Mouse (Mus musculus): ENCODE data around the gene Ccser1. TPM values are rescaled to one million over a fixed set of nuclear protein-coding genes. Genes with fewer than 3 reads are reported as not detected.
A peak's percentile ranks its signal among the peaks of the same experiment; 100 is the strongest.

Gene Ccser1
- polyA plus RNA-seq, 1 experiment from 2014 or later, result 3.8 TPM

DNA sequence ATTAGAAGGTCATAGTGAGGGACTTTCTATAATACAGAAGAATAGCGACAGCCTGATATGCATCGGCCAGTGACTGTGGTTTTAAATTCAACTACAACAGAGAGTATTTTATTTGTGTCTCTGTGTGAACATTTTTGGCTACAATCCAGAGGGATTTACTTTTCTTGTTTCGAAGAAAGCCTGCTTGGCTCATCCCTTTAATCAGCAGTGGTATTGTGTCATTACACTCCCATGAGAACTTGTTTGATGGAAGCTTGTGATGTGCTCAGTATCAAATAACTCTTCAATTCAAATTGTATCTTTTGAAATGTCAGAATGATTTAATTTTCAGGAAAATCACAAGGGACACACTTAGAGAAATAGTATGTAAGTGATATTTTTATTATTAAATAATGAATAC, 342.0 kb downstream of the Ccser1 start:
- no peak overlapping the region for H3K9ac ChIP-seq (ENCODE audit: low read depth, low read length)
- no peak overlapping the region for H3K27ac ChIP-seq (ENCODE audit: low read length)
- no peaks in the 10 kb centered on the region for H3K9me3 ChIP-seq (ENCODE audit: control insufficient read depth, low read length)
- H3K27me3 ChIP-seq (replicated peaks; ENCODE audit: control insufficient read depth, insufficient read depth, low read length), result no peaks in the 10 kb centered on the region
- no peaks in the 10 kb centered on the region for H3K36me3 ChIP-seq (ENCODE audit: control insufficient read depth, insufficient read depth, low read length)
- H3K4me2 ChIP-seq (ENCODE audit: low read depth, low read length), result no peak overlapping the region
- ATAC-seq, result no peak
- H3K4me3 ChIP-seq (ENCODE audit: low read length), result no peak overlapping the region
- WGBS, result 71% methylated on average over 3 of the region's 3 CpGs
- 0 out of 2 replicates have a peak, but pooled peaks cover 6% of the 10 kb centered on the region for H3K4me1 ChIP-seq (ENCODE audit: control insufficient read depth, insufficient read depth, low read length)

DNA sequence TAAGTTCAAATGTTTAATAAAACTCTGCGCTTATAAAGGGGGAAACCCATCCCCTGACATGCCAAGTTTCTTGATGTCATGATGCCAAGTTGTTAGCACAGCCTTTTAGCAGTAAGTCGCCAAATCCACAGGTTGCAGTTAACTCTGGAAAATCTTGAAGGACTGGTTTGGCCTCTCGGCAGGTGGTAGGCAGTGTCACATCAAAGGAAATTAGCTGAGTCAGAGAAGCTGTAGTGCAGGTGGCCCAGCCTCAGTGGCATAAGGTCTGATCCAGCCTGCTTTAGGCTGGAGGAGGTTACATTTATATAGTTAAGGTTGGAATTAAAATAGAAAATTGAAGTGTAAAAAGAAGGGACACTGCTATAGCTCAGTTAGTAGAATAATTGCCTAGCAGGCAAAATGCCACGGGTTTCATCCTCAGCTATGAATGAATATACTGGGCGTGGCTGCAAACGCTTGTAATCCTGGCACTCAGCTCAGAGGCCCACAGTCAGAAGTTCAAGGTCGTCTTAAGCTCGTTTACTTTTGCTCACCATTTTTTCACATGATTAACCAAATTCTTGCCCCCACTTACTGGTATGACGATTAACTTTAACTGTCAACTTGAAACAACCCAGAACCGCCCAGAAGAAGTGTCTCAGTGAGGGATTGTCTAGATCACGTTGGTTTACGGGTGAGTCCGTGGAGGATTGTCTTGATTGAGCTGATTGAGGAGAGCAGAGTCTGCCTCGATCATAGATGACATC, 343.8 kb downstream of the Ccser1 start:
- Histone ChIP-seq H3K27me3 (replicated peaks; ENCODE audit: control insufficient read depth, insufficient read depth, low read length) (no peaks in the 10 kb centered on the region), H3K36me3 (ENCODE audit: control insufficient read depth, insufficient read depth, low read length) (no peaks in the 10 kb centered on the region), H3K4me1 (ENCODE audit: control insufficient read depth, insufficient read depth, low read length) (0 out of 2 replicates have a peak, but pooled peaks cover 6% of the 10 kb centered on the region), H3K9ac (ENCODE audit: low read depth, low read length) (no peak overlapping the region), H3K9me3 (ENCODE audit: control insufficient read depth, low read length) (no peaks in the 10 kb centered on the region), H3K4me2 (ENCODE audit: low read depth, low read length) (no peak overlapping the region), H3K27ac (ENCODE audit: low read length) (no peak overlapping the region; the same call in 1 of the 2 replicates), H3K4me3 (ENCODE audit: low read length) (no peak overlapping the region)
- WGBS, result 19% methylated on average over 14 of the region's 14 CpGs
- ATAC-seq, result peak; percentile 95

DNA sequence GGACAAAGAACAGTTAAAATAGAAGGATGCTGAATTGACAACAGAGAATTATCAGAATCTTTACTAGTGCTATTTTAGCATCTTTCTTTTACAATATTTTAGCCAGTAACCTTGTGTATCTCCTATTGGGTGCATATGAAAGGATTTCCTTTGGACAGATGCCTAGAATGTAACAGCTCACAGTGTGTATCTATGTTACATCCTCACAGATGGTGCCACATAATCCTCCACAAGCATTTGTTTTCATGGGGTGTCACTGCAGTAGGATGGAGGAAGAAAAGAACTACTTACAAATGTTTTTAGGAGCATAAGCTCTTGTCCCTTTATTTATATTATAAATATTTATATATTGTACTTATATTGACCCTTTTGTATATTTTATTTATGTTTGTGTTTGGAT, 360.6 kb downstream of the Ccser1 start:
- Histone ChIP-seq H3K4me1 (ENCODE audit: control insufficient read depth, insufficient read depth, low read length) (no peaks in the 10 kb centered on the region), H3K27ac (ENCODE audit: low read length) (no peak overlapping the region), H3K4me3 (ENCODE audit: low read length) (no peak overlapping the region), H3K4me2 (ENCODE audit: low read depth, low read length) (no peak overlapping the region), H3K9me3 (ENCODE audit: control insufficient read depth, low read length) (no peaks in the 10 kb centered on the region), H3K36me3 (ENCODE audit: control insufficient read depth, insufficient read depth, low read length) (no peaks in the 10 kb centered on the region), H3K9ac (ENCODE audit: low read depth, low read length) (no peak overlapping the region), H3K27me3 (replicated peaks; ENCODE audit: control insufficient read depth, insufficient read depth, low read length) (no peaks in the 10 kb centered on the region)
- ATAC-seq, result no peak

DNA sequence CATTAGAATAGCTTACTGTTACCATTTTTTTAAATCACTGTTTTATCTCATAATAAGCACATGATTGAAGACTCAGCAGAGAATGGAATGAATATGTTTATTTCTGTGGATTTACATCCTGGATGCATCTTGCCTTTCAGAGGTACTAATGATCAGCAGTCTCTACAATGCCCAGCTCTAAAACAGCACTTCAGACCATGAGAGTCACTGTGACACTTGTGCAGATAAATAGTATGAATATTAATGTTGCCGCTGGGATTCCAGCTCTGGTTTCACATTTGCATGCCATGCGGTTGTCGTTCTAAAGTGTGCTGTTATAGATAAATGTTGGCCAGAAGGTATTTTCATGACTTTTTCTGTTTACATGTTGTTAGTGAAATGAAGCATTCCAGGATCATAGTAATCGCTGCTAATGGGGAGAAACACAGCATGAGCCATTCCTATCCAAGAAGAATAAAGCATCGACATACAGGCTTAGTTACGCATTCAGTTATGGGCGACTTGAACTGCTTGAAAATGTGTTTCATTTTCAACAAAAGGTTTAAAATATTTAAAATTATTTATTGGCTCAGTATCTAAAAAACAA, 363.4 kb downstream of the Ccser1 start:
- Histone ChIP-seq H3K4me3 (ENCODE audit: low read length) (no peak overlapping the region), H3K27ac (ENCODE audit: low read length) (no peak overlapping the region), H3K4me2 (ENCODE audit: low read depth, low read length) (no peak overlapping the region), H3K36me3 (ENCODE audit: control insufficient read depth, insufficient read depth, low read length) (no peaks in the 10 kb centered on the region), H3K4me1 (ENCODE audit: control insufficient read depth, insufficient read depth, low read length) (no peaks in the 10 kb centered on the region), H3K9me3 (ENCODE audit: control insufficient read depth, low read length) (no peaks in the 10 kb centered on the region), H3K9ac (ENCODE audit: low read depth, low read length) (no peak overlapping the region), H3K27me3 (replicated peaks; ENCODE audit: control insufficient read depth, insufficient read depth, low read length) (no peaks in the 10 kb centered on the region)
- ATAC-seq, result no peak
- 76% methylated on average over 7 of the region's 7 CpGs for WGBS

DNA sequence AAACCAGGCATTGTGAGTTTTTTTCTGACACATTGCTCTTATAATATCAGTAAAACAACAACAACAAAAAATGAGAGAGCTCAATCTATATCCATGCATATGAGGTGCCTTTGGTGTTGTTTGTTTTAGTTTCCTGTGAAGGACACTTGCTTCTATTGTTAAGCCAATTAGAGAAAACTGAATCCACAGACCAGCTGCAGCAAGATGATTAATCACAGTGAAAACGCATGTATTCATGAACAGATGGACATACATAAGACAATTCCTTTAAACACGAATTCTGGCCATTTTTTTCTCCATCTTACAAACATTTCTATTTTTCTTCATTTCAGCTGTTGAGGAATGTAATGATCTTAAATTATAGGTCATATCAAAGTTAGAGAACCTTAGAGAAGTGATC, 387.4 kb downstream of the Ccser1 start:
- WGBS, result 64% methylated on average over 2 of the region's 2 CpGs
- Histone ChIP-seq H3K27ac (ENCODE audit: low read length) (no peak overlapping the region), H3K27me3 (replicated peaks; ENCODE audit: control insufficient read depth, insufficient read depth, low read length) (no peaks in the 10 kb centered on the region), H3K4me3 (ENCODE audit: low read length) (no peak overlapping the region), H3K9me3 (ENCODE audit: control insufficient read depth, low read length) (no peaks in the 10 kb centered on the region), H3K4me1 (ENCODE audit: control insufficient read depth, insufficient read depth, low read length) (no peaks in the 10 kb centered on the region), H3K9ac (ENCODE audit: low read depth, low read length) (no peak overlapping the region), H3K36me3 (ENCODE audit: control insufficient read depth, insufficient read depth, low read length) (no peaks in the 10 kb centered on the region), H3K4me2 (ENCODE audit: low read depth, low read length) (no peak overlapping the region)
- ATAC-seq, result no peak

DNA sequence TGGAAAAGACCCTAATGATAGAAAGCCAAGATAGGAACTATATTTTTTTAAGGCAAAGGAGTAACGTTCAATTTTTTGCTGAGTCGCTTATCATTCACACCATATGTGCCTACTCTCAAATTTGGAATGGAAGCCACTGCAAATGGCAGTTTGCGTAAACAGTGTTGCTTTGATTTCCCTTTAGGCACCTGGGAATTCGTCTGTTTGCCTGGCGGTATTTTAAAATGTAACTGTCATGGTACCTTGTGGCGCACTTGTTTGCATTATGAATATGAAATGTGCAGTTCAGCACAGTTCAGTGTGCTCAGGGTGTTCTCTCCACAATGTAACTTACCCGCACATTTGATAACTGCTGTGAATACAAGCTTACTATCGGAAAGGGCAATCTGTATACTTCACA, 387.8 kb downstream of the Ccser1 start:
- 86% methylated on average over 8 of the region's 8 CpGs for WGBS
- Histone ChIP-seq H3K27me3 (replicated peaks; ENCODE audit: control insufficient read depth, insufficient read depth, low read length) (no peaks in the 10 kb centered on the region), H3K9me3 (ENCODE audit: control insufficient read depth, low read length) (no peaks in the 10 kb centered on the region), H3K4me2 (ENCODE audit: low read depth, low read length) (no peak overlapping the region), H3K27ac (ENCODE audit: low read length) (no peak overlapping the region), H3K9ac (ENCODE audit: low read depth, low read length) (no peak overlapping the region), H3K36me3 (ENCODE audit: control insufficient read depth, insufficient read depth, low read length) (no peaks in the 10 kb centered on the region), H3K4me3 (ENCODE audit: low read length) (no peak overlapping the region), H3K4me1 (ENCODE audit: control insufficient read depth, insufficient read depth, low read length) (no peaks in the 10 kb centered on the region)
- ATAC-seq, result no peak

DNA sequence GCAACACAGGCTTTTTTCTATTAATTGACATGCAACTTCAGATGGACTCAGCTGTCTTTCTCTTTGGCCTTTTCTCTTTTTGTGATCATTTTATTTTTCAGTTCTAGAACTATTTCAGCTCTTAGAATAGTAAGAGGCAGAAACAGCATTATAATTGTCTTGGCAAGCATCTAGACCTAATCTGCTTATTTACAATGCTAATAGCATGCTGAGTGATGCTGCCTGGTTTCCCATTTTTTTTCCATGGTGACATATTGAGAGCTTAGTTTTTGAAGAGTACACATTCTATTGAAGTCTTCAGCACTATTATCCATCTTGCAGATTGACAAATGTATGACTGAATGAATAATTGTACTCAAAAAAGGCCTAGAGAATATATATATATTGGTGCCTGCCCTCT, 401.6 kb downstream of the Ccser1 start:
- no peaks in the 10 kb centered on the region for H3K27me3 ChIP-seq (replicated peaks; ENCODE audit: control insufficient read depth, insufficient read depth, low read length)
- H3K36me3 ChIP-seq (ENCODE audit: control insufficient read depth, insufficient read depth, low read length), result no peaks in the 10 kb centered on the region
- no peak overlapping the region for H3K4me3 ChIP-seq (ENCODE audit: low read length)
- no peaks in the 10 kb centered on the region for H3K4me1 ChIP-seq (ENCODE audit: control insufficient read depth, insufficient read depth, low read length)
- ATAC-seq, result no peak
- no peak overlapping the region for H3K4me2 ChIP-seq (ENCODE audit: low read depth, low read length)
- no peak overlapping the region for H3K27ac ChIP-seq (ENCODE audit: low read length)
- H3K9me3 ChIP-seq (ENCODE audit: control insufficient read depth, low read length), result no peaks in the 10 kb centered on the region
- no peak overlapping the region for H3K9ac ChIP-seq (ENCODE audit: low read depth, low read length)

DNA sequence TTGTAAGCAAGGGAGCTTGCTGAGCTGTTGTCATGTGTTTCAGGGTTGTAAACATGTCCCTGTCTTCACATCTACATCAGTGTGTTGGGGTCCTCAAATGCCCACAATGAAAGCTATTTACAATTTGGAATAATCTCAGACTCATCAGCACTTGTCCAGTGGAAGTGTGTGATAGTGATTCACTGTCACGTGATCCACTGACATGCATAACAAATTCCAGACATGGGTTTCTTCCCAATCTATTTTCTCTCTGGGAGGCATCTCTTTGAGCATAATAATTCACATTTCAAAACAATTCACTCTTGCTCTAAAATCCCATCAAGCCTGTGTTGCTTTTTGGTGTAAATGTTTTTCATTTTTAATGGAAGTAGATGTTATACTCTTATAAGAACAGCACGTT, 408.9 kb downstream of the Ccser1 start:
- H3K4me2 ChIP-seq (ENCODE audit: low read depth, low read length), result no peak overlapping the region
- H3K4me1 ChIP-seq (ENCODE audit: control insufficient read depth, insufficient read depth, low read length), result no peaks in the 10 kb centered on the region
- no peaks in the 10 kb centered on the region for H3K9me3 ChIP-seq (ENCODE audit: control insufficient read depth, low read length)
- no peaks in the 10 kb centered on the region for H3K36me3 ChIP-seq (ENCODE audit: control insufficient read depth, insufficient read depth, low read length)
- no peak overlapping the region for H3K27ac ChIP-seq (ENCODE audit: low read length)
- no peaks in the 10 kb centered on the region for H3K27me3 ChIP-seq (replicated peaks; ENCODE audit: control insufficient read depth, insufficient read depth, low read length)
- WGBS, result 66% methylated on average over 2 of the region's 2 CpGs
- no peak overlapping the region for H3K4me3 ChIP-seq (ENCODE audit: low read length)
- H3K9ac ChIP-seq (ENCODE audit: low read depth, low read length), result no peak overlapping the region
- no peak for ATAC-seq

DNA sequence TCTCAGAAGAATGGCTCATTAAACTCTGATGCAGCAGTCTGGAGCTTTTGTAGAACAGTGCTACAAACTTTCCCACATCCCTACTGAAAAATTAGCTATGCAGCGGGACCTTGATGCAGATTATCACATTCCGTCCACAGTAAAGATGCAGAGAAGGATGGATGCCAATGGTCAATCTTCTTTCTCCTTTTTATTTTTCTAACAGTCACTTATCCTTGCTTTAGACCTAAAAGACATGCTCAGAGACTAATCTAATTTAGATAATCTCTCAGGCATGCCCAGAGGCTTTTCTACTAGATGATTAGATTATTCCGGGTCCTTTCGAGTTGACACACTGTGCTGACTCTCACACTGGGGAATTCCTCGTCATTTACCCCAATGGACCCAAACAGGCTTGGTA, 421.8 kb downstream of the Ccser1 start:
- Histone ChIP-seq H3K36me3 (ENCODE audit: control insufficient read depth, insufficient read depth, low read length) (no peaks in the 10 kb centered on the region), H3K4me1 (ENCODE audit: control insufficient read depth, insufficient read depth, low read length) (no peaks in the 10 kb centered on the region), H3K27ac (ENCODE audit: low read length) (no peak overlapping the region), H3K27me3 (replicated peaks; ENCODE audit: control insufficient read depth, insufficient read depth, low read length) (no peaks in the 10 kb centered on the region), H3K9me3 (ENCODE audit: control insufficient read depth, low read length) (no peaks in the 10 kb centered on the region), H3K4me2 (ENCODE audit: low read depth, low read length) (no peak overlapping the region), H3K9ac (ENCODE audit: low read depth, low read length) (no peak overlapping the region), H3K4me3 (ENCODE audit: low read length) (no peak overlapping the region)
- 87% methylated on average over 5 of the region's 5 CpGs for WGBS
- no peak for ATAC-seq

GRCm38 (mm10) chr6:61614920-61615319, 434.8 kb downstream of the Ccser1 start:
- no peak overlapping the region for H3K4me3 ChIP-seq (ENCODE audit: low read length)
- H3K4me1 ChIP-seq (ENCODE audit: control insufficient read depth, insufficient read depth, low read length), result no peaks in the 10 kb centered on the region
- H3K9me3 ChIP-seq (ENCODE audit: control insufficient read depth, low read length), result no peaks in the 10 kb centered on the region
- H3K27ac ChIP-seq (ENCODE audit: low read length), result no peak overlapping the region
- ATAC-seq, result no peak
- H3K9ac ChIP-seq (ENCODE audit: low read depth, low read length), result no peak overlapping the region
- WGBS, result 82% methylated on average over 4 of the region's 4 CpGs
- no peaks in the 10 kb centered on the region for H3K36me3 ChIP-seq (ENCODE audit: control insufficient read depth, insufficient read depth, low read length)
- no peaks in the 10 kb centered on the region for H3K27me3 ChIP-seq (replicated peaks; ENCODE audit: control insufficient read depth, insufficient read depth, low read length)
- H3K4me2 ChIP-seq (ENCODE audit: low read depth, low read length), result no peak overlapping the region
